ENCODE assay signal across 15 mouse cellular contexts in the genomic region with DNA sequence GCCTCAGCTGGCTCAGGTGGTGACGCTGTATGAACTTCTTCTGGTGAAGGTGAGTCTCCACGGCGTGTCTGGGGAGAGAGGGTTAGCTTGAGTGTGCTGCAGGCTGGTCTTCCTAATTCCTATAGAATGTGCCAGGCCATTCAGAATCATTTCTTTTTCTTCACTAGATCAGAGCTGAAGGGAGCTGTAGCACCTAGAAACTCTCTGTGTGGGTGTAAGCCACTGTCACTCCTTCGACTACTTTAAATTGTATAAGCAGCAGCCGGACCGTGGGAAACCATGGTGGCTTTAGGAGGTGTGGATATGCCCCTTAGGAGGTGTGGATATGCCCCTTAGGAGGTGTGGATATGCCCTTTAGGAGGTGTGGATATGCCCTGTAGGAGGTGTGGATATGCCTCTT.
"Had no signal": no experiment of that assay in that cellular context is flagged by ENCODE, and none has a peak within 500 bp of the region (broad histone marks: within the 10 kb centered on the region; RNA-seq: fewer than 3 reads in every experiment).

No protein-coding gene starts in this region.

- H3K27me3 ChIP-seq: neural tube, embryonic 13.5 days; neural tube, embryonic 15.5 days; stomach, embryonic 15.5 days had no signal

- DNase-seq: retina, postnatal 1 day; right cerebral cortex, adult 18-20 months; right cerebral cortex, postnatal 14 days; right cerebral cortex, postnatal 25 days; right cerebral cortex, postnatal 4 days; thymus, adult 18-20 months; thymus, adult 2 months; thymus, postnatal 14 days; thymus, postnatal 25 days; thymus, postnatal 36 days; thymus, postnatal 4 days had no signal

- H3K9ac ChIP-seq: neural tube, embryonic 13.5 days; neural tube, embryonic 15.5 days; stomach, embryonic 15.5 days had no signal

- H3K4me2 ChIP-seq: neural tube, embryonic 13.5 days; neural tube, embryonic 15.5 days; stomach, embryonic 15.5 days had no signal

- H3K4me3 ChIP-seq: neural tube, embryonic 13.5 days; neural tube, embryonic 15.5 days; stomach, embryonic 15.5 days had no signal

- H3K27ac ChIP-seq: neural tube, embryonic 13.5 days; neural tube, embryonic 15.5 days; stomach, embryonic 15.5 days; stomach, postnatal 0 days had no signal

- H3K4me1 ChIP-seq: neural tube, embryonic 13.5 days; neural tube, embryonic 15.5 days; stomach, embryonic 15.5 days had no signal

- H3K9me3 ChIP-seq: neural tube, embryonic 13.5 days; neural tube, embryonic 15.5 days; stomach, embryonic 15.5 days had no signal
